Mouse (Mus musculus): Measurements from ENCODE around the gene Mmp14.

The Mmp14 gene

DNA sequence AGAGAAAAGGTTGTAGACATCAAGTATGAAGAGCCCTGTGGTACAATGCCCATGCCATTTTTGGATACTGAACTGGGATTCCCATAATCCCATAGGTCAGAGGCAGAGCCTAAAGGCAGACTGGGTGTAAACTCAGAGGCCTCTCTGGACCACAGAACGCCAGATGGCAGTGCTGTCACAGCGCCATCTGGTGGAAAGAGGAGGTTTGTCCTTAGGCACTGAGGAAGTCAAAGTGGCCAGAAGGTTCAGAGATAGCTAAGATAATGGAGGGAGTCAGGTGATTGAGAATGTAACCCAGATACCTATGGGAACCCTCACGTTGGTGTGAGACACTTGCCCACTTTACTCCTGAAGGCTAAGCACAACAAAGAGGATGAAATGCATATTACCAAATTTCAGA is 62.8 kb downstream of the Mmp14 start:
- no peaks in the 10 kb centered on the region for H3K27me3 ChIP-seq (ENCODE audit: insufficient read depth, low read length)
- H3K4me1 ChIP-seq (replicated peaks; ENCODE audit: low read depth, low read length), result peaks cover 6% of the 10 kb centered on the region
- TF ChIP-seq NANOG (IDR thresholded peaks at IDR 0.05; ENCODE audit: borderline replicate concordance, low read length) (no peak), CTCF (conservative IDR thresholded peaks at IDR 0.05; ENCODE audit: low read length) (peak; percentile 70)
- H3K4me3 ChIP-seq (replicated peaks; ENCODE audit: low read length), result no peak overlapping the region
- no peaks in the 10 kb centered on the region for H3K36me3 ChIP-seq (ENCODE audit: insufficient read depth, low read length)
- 0 out of 2 replicates have a peak, but pooled peaks cover 4% of the 10 kb centered on the region for H3K9me3 ChIP-seq (ENCODE audit: low read length)

All from E14TG2a.4 (cell line).